Mouse (Mus musculus) gastrocnemius, adult 18-20 months (tissue): ENCODE data around the gene Exoc3l2. TPM values are rescaled to one million over a fixed set of nuclear protein-coding genes. Genes with fewer than 3 reads are reported as not detected.

Experiments
- DNase-seq: peaks from one replicate; pipeline ENCODE4 v3.0.0; 2021; ENCODE audit warnings: low spot score
- total RNA-seq, 2 experiments: library from RNA; stranded (reverse); gene quantifications; 2 replicates each; pipeline ENCODE4 v1.2.3; 2021

Gene Exoc3l2
- total RNA-seq, 2 experiments from 2014 or later: 0.57 to 1.5 TPM

DNA sequence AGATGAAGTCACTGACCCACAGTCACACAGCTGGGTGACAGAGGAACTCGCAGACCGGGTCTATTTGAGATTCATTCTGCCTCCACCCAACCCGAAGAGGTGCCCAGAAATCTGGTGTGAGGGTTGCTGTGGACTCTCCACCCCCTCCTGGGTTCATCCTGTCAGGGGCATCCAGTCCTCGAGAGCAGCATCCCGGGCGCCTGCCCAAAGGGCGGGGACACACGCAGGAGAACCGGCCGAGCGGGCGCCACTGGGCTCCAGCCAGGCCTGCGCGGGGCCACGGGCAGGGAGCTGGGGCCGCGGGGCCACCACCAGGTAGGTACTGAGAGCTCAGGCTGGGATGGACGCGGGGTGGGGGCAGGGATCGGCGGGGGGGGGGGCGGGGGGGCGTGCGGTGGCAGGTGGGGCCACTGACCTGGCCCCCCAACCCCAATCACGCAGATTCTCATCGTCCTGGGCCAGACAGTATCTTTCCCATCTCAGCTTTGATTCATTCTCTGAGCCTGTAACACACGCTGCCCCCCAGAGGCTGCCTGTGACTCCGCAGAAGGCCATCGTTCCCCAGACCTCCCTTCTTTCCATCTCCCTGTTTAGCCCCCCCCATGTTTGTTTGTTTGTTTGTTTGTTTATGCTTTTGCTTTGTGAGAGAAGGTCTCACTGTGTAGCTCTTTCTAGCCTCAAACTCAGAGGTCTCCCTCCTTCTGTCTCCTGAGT is 54.7 kb downstream of the Exoc3l2 start, which contains the start of gene Nkpd1:
Nkpd1 (plus strand) TSS at position 187 of the 714 bp plus-strand sequence.
- DNase-seq: no peak

DNA sequence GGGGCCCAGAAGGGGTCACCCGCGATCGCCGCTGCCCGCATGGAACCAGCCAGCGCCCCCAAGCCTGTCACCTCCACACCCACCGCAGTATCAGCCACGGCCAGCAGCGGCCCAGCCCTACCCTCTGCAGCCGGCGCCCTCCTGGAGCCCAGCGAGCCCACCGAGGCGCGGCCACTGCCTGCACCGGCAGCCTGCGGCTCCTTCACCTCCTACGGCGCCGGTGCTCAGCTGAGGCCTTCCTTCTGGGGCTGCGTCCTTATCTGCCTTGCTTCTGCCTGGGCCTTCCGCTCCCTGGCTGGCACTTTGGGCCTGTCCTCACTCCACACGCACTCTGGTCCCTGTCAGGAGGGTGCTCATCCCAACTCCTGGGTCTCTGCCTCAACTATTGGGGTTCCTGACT is 56.9 kb downstream of the Exoc3l2 start:
- DNase-seq: no peak

- no peak for DNase-seq
These were observed 60.1 kb downstream of the Exoc3l2 start for GRCm38 (mm10) chr7:19523017-19523756.

DNA sequence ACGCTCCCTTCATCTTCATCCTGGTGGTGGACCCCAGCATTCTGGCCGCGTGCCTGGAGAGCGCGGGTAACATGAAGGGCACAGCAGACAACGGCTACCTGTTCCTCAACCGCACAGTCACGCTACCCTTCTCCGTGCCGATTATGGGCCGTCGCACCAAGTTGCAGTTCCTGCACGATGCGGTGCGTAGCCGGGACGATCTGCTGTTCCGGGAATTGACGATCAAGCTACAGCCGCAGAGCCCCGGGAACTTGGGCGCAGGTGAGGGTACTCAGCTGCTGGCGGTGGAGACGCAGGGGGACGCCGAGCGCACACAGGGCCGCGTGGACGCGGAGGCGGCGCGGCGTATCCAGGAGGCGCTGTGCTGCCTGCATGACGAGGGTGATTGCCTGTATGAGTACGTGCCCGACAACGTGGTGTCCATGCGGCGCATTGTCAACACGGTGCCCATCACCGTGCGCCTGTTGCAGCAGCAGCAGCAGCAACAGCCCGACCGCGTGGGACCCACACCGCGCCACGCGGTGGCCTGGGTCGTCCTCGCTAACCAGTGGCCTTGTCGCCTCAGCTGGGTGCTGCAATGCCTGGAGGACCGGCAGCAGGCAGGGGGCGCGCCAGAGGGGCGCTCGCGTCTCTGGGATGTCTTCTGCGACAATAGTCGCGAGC is 60.8 kb downstream of the Exoc3l2 start:
- DNase-seq: peak; percentile 39

- DNase-seq: no peak
These were observed 61.4 kb downstream of the Exoc3l2 start for GRCm38 (mm10) chr7:19524420-19525104.

GRCm38 (mm10) chr7:19525105-19525481 is 62.0 kb downstream of the Exoc3l2 start:
- DNase-seq: no peak

- DNase-seq: no peak
These were observed 67.9 kb downstream of the Exoc3l2 start for GRCm38 (mm10) chr7:19531077-19531476.

GRCm38 (mm10) chr7:19532240-19532639 is 69.1 kb downstream of the Exoc3l2 start:
- no peak for DNase-seq

GRCm38 (mm10) chr7:19534676-19535075 is 71.5 kb downstream of the Exoc3l2 start:
- no peak for DNase-seq

DNA sequence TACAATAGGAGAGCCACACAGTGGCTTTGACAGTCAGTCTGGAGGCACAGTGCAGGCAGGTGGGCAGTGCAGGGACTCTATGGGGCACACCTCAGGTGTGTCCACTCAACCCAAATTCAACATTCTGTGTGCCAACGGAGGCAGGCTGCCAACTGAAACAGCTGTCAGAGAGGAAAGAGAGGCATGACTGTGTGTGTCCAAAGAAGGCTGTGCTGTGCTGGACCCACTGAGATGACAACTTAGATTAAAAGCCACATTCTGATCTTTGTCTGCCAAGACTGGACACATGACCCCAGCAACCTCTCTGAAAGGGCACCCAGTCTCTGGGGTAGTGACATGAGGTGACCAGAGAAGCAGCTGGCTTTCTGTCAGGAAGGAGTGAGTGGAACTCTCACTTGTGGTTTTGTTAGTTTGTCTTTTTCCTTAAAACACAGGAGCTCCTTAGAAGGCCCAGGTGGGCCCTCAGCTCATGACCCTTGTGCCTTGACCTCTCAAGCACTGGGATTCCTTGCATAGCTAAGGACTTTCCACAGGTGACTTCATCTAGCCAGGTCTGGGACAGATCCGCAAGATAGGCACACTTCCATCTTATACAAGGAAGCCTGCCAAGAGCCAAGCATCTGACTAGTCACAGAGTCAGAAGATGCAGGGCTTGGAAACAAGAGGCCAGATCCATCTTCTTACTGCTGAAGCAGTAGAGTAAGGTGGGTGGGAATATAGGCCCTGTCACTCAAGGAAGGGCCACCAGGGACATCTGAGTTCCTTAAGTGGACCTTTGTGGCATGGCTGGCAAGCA is 77.8 kb downstream of the Exoc3l2 start:
- peak; percentile 44 for DNase-seq

- no peak for DNase-seq
These were observed 78.6 kb downstream of the Exoc3l2 start for GRCm38 (mm10) chr7:19541681-19542154.

GRCm38 (mm10) chr7:19542155-19542691 is 79.1 kb downstream of the Exoc3l2 start:
- no peak for DNase-seq

- no peak for DNase-seq
These were observed 80.5 kb downstream of the Exoc3l2 start for GRCm38 (mm10) chr7:19543584-19543983.

DNA sequence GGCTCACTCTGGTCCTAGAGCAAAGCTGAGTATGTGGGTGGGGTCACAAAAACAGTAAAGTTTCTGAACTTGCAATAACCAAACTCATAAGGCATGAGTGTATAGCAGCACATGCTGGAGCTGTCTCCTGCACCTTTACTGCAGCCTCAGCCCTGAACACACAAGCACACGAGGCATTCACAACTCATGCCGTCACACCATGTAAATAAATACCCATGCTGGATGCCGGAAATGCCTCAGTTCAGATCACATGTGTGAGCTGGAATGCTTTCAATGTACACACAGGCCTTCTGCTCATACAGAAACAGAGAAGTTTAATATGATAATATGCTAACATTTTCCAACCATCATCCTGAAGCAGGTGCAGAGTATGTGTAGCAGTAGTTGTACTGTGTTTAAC is 82.9 kb downstream of the Exoc3l2 start:
- no peak for DNase-seq

Other genes with a start within 250 kb of the Exoc3l2 start
- gene Opa3, start 235.0 kb upstream of the Exoc3l2 start, total RNA-seq: 10 to 100 TPM; 41.3 to 47.1 TPM
- gene Vasp, start 191.5 kb upstream of the Exoc3l2 start, total RNA-seq: 10 to 100 TPM; 11.6 to 22.2 TPM
- under 1 TPM; 0.30 to 0.36 TPM for gene Ppm1n, start 183.3 kb upstream of the Exoc3l2 start, total RNA-seq
- gene Rtn2, start 180.7 kb upstream of the Exoc3l2 start, total RNA-seq: 1,000 to 10,000 TPM; 1,025 to 1,102 TPM
- gene Fosb, start 153.3 kb upstream of the Exoc3l2 start, total RNA-seq: 1 to 10 TPM in 1 of 2 experiments, under 1 TPM in 1; 0.57 to 2.5 TPM
- gene Ercc1, start 118.6 kb upstream of the Exoc3l2 start, total RNA-seq: 10 to 100 TPM; 30.0 to 30.8 TPM
- gene Cd3eap, start 103.8 kb upstream of the Exoc3l2 start, total RNA-seq: 10 to 100 TPM; 10.8 to 11.4 TPM
- gene Ppp1r13l, start 103.6 kb upstream of the Exoc3l2 start, total RNA-seq: 1 to 10 TPM; 3.6 to 5.3 TPM
- gene Ercc2, start 81.3 kb upstream of the Exoc3l2 start, total RNA-seq: 10 to 100 TPM in 1 of 2 experiments, 1 to 10 TPM in 1; 9.0 to 10.6 TPM
- gene Klc3, start 59.2 kb upstream of the Exoc3l2 start, total RNA-seq: under 1 TPM in 1 of 2 experiments, not detected in 1; 0.21 TPM
- gene Ckm, start 58.6 kb upstream of the Exoc3l2 start, total RNA-seq: over 10,000 TPM; 37,972 to 42,859 TPM
- gene Mark4, start 4.5 kb upstream of the Exoc3l2 start, total RNA-seq: 10 to 100 TPM; 18.5 to 20.8 TPM
- gene Bloc1s3, start 45.0 kb downstream of the Exoc3l2 start, total RNA-seq: 1 to 10 TPM; 1.9 to 2.2 TPM
- gene Trappc6a, start 45.1 kb downstream of the Exoc3l2 start, total RNA-seq: 1 to 10 TPM; 9.0 to 9.4 TPM
- not detected for gene Nkpd1, start 54.5 kb downstream of the Exoc3l2 start, total RNA-seq
- 10 to 100 TPM; 43.4 to 47.5 TPM for gene Ppp1r37, start 99.7 kb downstream of the Exoc3l2 start, total RNA-seq
- under 1 TPM; 0.43 to 0.71 TPM for gene Zfp296, start 114.0 kb downstream of the Exoc3l2 start, total RNA-seq
- gene Gemin7, start 114.3 kb downstream of the Exoc3l2 start, total RNA-seq: 10 to 100 TPM; 72.9 to 81.2 TPM
- 10 to 100 TPM in 1 of 2 experiments, 1 to 10 TPM in 1; 8.7 to 10.4 TPM for gene Clasrp, start 141.2 kb downstream of the Exoc3l2 start, total RNA-seq
- 10 to 100 TPM in 1 of 2 experiments, 1 to 10 TPM in 1; 6.7 to 11.0 TPM for gene Relb, start 166.1 kb downstream of the Exoc3l2 start, total RNA-seq
- gene Clptm1, start 201.7 kb downstream of the Exoc3l2 start, total RNA-seq: 10 to 100 TPM; 46.8 to 47.3 TPM
- under 1 TPM in 1 of 2 experiments, not detected in 1; 0.74 TPM for gene Apoc2, start 214.6 kb downstream of the Exoc3l2 start, total RNA-seq
- not detected for gene Gm44805, start 218.1 kb downstream of the Exoc3l2 start, total RNA-seq
- under 1 TPM in 1 of 2 experiments, not detected in 1; 0.95 TPM for gene Apoc4, start 218.1 kb downstream of the Exoc3l2 start, total RNA-seq
- 1 to 10 TPM in 1 of 2 experiments, under 1 TPM in 1; 0.84 to 4.3 TPM for gene Apoc1, start 229.3 kb downstream of the Exoc3l2 start, total RNA-seq
- gene Apoe, start 235.9 kb downstream of the Exoc3l2 start, total RNA-seq: 10 to 100 TPM; 59.5 to 87.1 TPM